Mouse (Mus musculus) brain, embryonic 18.5 days (tissue): ENCODE data around the gene Cfap157.

Experiments
- DNase-seq: peaks from one replicate; pipeline ENCODE4 v3.0.0-alpha.2; 2012; ENCODE audit warnings: low read depth, low spot score

The Cfap157 gene

GRCm38 (mm10) chr2:32750199-32750598 lies 34.0 kb downstream of the Cfap157 start:
- DNase-seq, result no peak

DNA sequence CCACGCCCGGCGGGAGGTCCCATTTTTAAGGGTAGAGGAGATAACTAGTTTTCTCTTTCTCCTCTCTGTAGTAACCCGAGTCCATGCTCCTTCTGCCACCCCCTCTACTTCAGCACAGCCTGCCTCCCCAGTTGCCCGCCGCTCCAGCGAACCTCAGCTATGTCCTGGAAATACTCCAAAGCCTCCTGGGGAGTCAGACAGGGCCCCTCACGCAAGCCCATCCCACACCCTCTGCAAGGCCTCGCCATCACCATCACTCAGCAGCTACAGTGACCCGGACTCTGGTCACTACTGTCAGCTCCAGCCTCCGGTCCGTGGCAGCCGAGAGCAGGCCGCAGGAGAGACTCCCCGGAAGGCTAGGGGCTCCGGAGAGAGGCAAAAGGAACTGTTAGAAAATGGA lies 35.1 kb downstream of the Cfap157 start:
- DNase-seq, result no peak

DNA sequence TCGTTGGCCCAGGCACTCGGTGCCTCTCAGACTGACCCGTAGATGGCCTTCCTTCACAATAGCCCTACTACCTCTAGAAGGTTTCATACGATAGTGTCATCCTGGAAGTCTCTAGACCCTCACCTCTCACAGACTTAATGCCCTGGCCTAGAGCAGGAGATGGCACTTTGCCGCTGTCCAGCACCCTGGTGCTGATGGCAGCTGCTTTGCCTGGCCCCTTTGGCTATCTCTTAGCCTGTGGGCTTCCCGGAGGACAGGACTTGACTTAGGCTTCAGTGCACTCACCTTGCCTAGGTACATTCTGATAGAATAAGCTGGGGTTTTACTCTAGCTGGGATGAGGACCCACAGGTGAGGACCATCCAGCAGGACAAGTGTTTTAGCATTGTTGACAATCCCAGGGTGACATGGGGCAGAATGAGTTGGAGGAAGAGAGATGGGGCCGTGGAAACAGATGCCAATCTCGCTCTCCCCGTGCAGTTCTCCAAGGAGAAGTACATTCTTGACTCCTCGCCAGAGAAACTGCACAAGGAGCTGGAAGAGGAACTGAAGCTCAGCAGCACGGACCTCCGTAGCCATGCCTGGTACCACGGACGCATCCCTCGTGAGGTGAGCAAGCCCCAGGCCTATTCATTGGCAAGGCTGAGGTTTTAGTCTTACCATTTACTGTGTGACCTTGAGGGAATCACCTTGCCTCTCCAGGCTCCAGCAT lies 39.8 kb downstream of the Cfap157 start:
- no peak for DNase-seq

- DNase-seq, result peak; percentile 83
Measured at GRCm38 (mm10) chr2:32742173-32742531, 42.1 kb downstream of the Cfap157 start.

DNA sequence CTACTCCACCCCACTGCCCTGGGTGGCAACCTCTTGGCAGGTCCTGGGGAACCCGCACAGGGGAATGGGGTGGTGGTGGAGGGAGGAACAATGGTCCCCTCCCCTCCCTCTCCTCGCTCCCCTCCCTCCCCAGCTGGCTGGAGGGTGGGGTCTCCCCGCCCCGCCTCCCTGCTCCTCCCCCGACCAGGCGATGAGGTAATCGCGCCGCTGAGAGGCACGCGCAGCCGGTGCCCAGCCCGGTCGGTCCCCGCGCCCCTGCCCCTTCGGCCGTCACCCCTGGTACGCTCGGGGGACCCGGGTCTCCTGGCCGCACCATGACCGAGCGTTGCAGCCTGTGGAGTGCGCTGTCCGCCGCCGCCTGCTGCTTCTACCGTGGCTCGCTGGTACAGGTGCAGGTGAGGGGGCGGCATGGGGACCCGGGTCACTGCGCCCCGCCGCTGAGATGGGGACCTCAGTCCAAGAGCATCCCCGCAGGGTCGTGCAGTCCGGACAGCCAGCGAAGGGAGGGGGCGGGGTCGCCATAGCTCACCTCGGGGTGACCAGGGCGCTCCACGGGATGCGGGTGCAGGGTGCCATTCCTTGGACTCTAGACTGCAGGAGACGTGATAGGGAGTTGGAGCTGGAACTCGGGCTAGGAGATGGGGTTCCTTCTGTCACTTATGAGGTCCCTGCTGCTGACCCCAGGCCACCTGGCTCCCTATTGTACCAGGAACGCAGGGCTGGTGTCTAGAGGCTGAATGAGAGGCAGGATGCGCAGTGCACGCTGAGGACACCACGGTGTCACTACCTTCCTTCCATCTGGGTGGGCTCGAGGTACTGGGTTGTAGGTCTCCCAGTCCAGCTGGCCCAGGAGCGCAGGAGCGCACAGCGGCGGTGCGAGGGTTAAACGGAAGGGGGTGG lies 42.7 kb downstream of the Cfap157 start:
- DNase-seq, result peak; percentile 54

DNA sequence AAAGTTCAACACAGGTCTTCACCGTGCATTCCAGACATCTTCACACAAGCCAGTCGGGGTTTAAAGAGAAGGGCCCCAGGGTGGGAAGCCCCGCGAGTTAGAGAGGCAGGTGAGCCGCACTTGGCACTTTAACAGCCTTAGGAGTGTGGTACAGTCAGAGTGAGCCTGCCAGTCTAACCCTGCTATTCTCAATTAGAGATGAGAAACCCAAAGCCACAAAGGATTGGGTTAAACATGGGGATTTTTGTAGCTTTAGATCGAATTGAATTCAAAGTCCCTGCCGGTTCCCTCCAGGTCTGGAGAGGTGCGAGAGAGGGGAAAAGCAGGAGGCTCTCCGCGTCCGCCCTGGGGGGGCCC lies 43.3 kb downstream of the Cfap157 start, which contains the start of gene 6330409D20Rik:
Gene 6330409D20Rik (minus strand): TSS at position 101 of the 357 bp plus-strand sequence.
- DNase-seq, result no peak

DNA sequence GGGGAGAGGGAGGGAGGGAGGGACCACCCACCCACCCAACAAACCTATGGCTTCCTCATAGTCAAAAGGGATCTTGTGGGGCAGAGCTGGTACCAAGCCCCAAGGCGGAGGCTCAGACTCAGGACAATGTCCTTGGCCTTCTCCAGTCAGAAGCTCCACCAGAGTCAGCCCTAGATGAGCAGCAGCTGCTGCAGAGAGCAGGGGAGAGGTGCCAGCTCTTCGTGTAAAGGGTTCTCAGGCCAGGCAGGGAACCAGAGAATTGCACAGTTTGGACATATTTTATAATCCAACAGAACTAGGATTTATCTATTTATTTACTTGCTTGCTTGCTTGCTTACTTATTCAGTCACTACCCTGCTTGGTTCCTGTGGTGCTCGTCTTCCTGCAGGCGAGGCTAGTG lies 44.9 kb downstream of the Cfap157 start:
- no peak for DNase-seq

GRCm38 (mm10) chr2:32737008-32737407 lies 47.2 kb downstream of the Cfap157 start:
- no peak for DNase-seq

GRCm38 (mm10) chr2:32736306-32736829 lies 47.9 kb downstream of the Cfap157 start:
- DNase-seq, result no peak

- DNase-seq, result no peak
Measured at GRCm38 (mm10) chr2:32734933-32735332, 49.3 kb downstream of the Cfap157 start.

- DNase-seq, result no peak
Measured at GRCm38 (mm10) chr2:32734480-32734879, 49.7 kb downstream of the Cfap157 start.

DNA sequence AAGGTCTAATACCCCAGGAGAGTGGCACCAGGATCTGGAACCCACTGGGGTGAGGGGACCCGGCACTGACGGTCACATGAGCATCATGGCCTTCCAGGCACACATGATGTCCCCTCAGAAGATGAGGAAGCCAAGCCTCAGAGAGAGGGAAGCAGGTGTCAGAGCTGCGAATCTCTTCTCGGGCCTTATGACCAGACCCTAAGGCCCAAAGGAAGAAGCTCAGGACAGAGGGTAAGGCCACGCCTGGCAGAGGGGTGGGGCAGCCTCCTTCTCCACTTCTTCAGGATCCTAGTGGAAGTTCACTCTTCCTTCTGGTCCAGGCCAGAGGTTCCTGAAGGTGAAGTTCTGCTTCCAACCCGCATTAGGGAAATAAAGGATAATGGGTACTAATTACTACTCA lies 51.5 kb downstream of the Cfap157 start:
- DNase-seq, result no peak

DNA sequence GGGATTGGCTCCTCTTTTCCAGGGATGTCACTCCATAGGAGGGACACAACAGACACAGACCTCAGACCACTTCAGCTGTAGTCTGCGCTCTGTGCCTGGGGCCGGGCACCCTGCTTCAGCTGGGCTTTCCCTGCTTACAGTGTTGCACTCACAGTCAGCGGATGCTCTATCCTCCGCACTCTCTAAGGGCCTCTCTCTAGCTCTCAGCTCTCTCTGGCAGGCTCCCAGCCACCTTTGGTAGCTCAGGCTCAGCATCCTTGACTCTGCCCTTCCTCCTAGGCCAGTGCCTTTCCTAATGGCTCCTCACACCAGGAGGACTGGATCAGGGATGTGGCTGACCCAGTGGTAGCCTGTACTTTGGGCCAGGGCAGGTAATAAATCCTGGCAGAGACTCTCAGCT lies 52.3 kb downstream of the Cfap157 start:
- no peak for DNase-seq

DNA sequence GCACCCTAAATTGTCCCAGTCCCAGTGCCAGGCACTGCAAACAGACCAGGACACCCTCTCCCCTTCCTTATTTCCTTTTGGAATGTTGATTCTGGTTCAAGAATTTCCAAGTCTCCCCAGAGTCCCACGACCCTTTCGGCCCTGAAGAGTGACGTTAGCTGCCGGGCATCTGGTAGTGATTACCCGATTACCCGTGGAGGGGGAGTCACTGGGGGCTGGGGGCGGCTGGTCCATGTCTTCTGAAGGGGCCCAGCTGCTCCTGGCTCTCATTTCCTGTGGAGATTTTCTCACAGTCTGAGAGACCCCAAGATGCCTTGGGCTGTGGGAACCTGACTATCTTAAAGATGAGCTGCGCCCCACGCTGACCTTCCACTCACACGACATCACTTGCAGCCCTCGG lies 53.4 kb downstream of the Cfap157 start:
- no peak for DNase-seq

GRCm38 (mm10) chr2:32729547-32729946 lies 54.7 kb downstream of the Cfap157 start:
- DNase-seq, result no peak

DNA sequence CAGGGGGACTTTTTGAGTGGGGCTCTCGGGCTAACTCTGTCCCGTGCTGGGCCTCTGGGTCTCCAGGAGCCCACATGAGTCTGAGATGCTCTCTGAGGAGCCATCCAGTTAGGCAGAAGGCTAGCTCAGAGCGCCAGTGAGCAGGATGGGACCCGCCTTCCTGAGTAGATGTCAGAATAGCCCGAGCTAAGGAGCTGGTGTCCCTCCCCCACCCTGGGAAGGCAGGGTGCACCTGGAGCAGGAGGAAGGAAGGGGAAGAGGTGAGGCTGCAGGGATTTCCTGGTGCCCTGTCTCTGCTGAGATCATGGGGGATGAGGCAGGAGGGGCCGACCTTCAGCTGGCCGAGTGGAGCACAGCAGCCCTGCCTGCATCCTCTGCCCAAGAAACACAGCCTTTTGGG lies 55.8 kb downstream of the Cfap157 start:
- no peak for DNase-seq

DNA sequence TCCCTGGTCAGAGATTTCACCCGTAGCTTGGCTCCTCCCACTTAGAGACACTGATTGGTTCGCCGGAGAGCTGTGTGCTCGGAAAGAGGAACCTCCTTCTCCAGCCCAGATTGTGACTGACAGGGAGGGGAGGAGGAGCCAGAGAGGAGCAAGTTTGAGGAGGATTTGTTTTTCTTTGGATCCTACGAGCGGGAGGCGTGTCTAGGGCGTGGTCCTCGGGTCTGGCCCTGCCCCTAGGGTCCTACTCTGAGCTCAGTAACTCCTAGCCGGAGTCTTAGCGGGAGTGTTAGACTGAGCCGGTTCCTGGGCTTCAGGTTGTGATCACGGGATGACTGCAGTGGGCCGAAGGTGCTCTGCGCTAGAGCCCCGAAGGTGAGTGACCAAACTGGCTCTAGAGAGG lies 56.8 kb downstream of the Cfap157 start:
- DNase-seq, result peak; percentile 82
